Mouse (Mus musculus) midbrain, embryonic 11.5 days (tissue): ENCODE results near the gene Rgs6. TPM values are rescaled to one million over a fixed set of nuclear protein-coding genes. Genes with fewer than 3 reads are reported as not detected.
A peak's percentile ranks its signal among the peaks of the same experiment; 100 is the strongest.

ENCODE experiments used
- ATAC-seq: fragments of 200-750 bp; cut with Nextera tagmentation; 2 replicates; pipeline ENCODE4 v1.8.0; 2017; ENCODE audit warnings: moderate TSS enrichment, moderate library complexity; ENCODE audit not compliant: low FRiP score
- DNase-seq: peaks from one replicate; pipeline ENCODE4 v3.0.0; 2015; ENCODE audit warnings: low spot score; ENCODE audit errors: missing footprints
- H3K27ac ChIP-seq: fragments of 300-500 bp; sonication (generic); 2 replicates; pipeline ENCODE4 v1.5.1; 2014; ENCODE audit warnings: low read depth, low read length
- H3K27me3 ChIP-seq: fragments of 300-500 bp; sonication (generic); 2 replicates; pipeline ENCODE4 v1.6.1; 2014; ENCODE audit warnings: mild to moderate bottlenecking, low read length, moderate library complexity, mixed read lengths; ENCODE audit not compliant: control insufficient read depth, insufficient read depth
- H3K36me3 ChIP-seq: fragments of 300-500 bp; sonication (generic); 2 replicates; pipeline ENCODE4 v1.6.1; 2014; ENCODE audit warnings: mild to moderate bottlenecking, low read length, moderate library complexity, mixed read lengths; ENCODE audit not compliant: control insufficient read depth, insufficient read depth
- H3K4me1 ChIP-seq: fragments of 300-500 bp; sonication (generic); 2 replicates; pipeline ENCODE4 v1.6.1; 2014; ENCODE audit warnings: low read length; ENCODE audit not compliant: control insufficient read depth, insufficient read depth
- H3K4me2 ChIP-seq: fragments of 300-500 bp; sonication (generic); 2 replicates; pipeline ENCODE4 v1.6.1; 2014; ENCODE audit warnings: mild to moderate bottlenecking, moderate library complexity
- H3K4me3 ChIP-seq: fragments of 300-500 bp; sonication (generic); 2 replicates; pipeline ENCODE4 v1.5.1; 2014; ENCODE audit warnings: low read depth, low read length
- H3K9ac ChIP-seq: fragments of 300-500 bp; sonication (generic); 2 replicates; pipeline ENCODE4 v1.6.1; 2014; ENCODE audit warnings: low read length
- H3K9me3 ChIP-seq: fragments of 300-500 bp; sonication (generic); 2 replicates; pipeline ENCODE4 v1.6.1; 2016; ENCODE audit warnings: low read length; ENCODE audit not compliant: control insufficient read depth
- WGBS: fragments of 180-500 bp; shearing (Covaris S2); extraction: QIAGEN DNeasy Blood & Tissue Kit; methylation state at CpG from one replicate; pipeline ENCODE4 v1.1.7; 2014; 5-methylcytosine and 5-hydroxymethylcytosine counted together
- polyA plus RNA-seq: library from polyadenylated mRNA; unstranded; fragments of >200 nt; fragmentation: Nextera tagmentation; extraction: Ambion mirVana; gene quantifications from 2 replicates; pipeline ENCODE4 v1.2.1, GENCODE M21; 2014

Gene Rgs6
- polyA plus RNA-seq, 1 experiment from 2014 or later, result 0.64 TPM

DNA sequence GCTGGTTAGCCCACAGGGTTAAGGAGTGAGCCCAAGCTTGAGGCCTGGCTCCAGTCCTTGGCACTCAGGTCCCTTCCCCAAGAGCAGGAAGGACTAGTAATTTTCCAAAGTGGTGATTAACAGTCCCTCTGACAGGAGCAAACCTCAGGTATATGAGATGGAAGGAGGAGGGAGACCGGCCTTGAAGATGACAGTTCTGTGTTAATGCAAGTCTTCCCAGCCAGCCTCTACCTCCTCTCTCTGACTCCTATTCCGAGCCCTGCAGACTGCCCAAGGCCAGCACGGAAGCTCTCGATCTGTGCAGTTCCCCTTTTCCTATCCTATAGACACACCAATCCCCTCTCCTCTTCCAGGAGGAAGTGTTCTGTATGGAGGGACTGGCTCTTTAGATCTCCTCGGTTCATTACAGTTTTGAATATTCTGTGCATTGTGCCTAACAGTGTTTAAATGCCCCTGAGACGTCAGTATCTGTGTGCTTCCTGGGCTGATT, 485.8 kb downstream of the Rgs6 start:
- Histone ChIP-seq H3K4me3 (no peak overlapping the region), H3K27me3 (no peaks in the 10 kb centered on the region), H3K36me3 (no peaks in the 10 kb centered on the region), H3K4me2 (no peak overlapping the region), H3K9me3 (no peaks in the 10 kb centered on the region), H3K9ac (no peak overlapping the region), H3K4me1 (peaks cover 2% of the 10 kb centered on the region; the same call in 1 of the 2 replicates), H3K27ac (peak overlapping the region; percentile 48; the same call in 1 of the 2 replicates)
- ATAC-seq (no peak), DNase-seq (no peak)
- 82% methylated on average over 6 of the region's 6 CpGs for WGBS

DNA sequence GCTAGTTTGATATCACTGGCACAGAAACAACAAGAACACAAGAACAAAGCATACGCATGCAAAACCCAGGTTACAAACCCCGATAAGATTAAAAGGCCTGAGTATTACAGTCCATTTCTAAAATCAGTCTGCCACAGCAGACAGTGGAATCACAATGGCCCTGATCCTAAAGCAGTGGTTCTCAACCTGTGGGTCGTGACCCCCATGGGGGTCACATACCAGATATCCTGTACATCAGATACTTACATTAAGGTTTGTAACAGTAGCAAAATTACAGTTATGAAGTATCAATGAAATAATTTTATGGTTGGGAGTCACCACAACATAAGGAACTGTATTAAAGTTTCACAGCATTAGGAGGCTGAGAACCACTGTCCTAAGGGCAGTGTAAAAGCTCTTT, 488.1 kb downstream of the Rgs6 start:
- Histone ChIP-seq H3K4me1 (peaks cover 2% of the 10 kb centered on the region; the same call in 1 of the 2 replicates), H3K4me2 (no peak overlapping the region), H3K27me3 (no peaks in the 10 kb centered on the region), H3K4me3 (no peak overlapping the region), H3K36me3 (no peaks in the 10 kb centered on the region), H3K27ac (no peak overlapping the region), H3K9me3 (no peaks in the 10 kb centered on the region), H3K9ac (no peak overlapping the region)
- ATAC-seq (no peak), DNase-seq (no peak)
- 88% methylated on average over 3 of the region's 3 CpGs for WGBS

DNA sequence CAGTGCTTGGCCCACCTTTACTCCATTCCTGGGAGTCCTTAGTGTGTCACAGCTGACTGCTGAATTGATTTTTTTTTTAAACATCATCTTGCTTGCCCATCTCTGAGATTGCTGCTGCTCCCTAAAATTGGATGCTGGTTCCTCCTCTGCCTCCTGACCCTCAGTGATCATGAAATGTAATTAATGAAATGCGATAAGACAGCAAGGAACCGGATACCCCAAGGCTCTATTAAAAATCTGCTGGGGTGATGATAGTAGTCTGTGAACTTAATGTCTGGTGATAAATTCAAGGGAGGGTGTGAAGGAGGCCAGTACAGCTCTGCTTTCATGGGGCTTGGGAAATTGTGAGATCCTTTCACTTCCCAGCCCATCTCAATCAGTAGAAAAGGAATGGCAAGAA, 489.4 kb downstream of the Rgs6 start:
- ATAC-seq, result no peak
- 92% methylated on average over 2 of the region's 2 CpGs for WGBS
- no peak overlapping the region for H3K4me3 ChIP-seq

DNA sequence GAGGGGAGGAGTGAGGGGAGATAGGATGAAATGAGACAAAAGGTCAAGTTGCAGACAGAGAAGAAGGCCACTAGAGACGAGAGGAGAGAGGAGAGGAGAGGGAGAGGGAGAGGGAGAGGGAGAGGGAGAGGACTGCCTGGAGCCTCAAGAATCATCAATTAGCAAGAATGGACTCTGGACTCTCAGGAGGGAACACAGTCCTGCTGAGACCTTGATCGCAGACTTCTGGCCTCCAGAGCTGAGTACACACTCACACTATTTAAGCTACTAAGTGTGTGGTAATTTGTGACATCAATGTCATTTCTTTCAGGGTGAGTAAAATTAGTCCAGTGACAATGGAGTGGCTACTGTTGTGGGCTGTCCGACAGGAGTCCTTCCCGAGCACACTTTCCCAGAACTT, 495.3 kb downstream of the Rgs6 start:
- Histone ChIP-seq H3K27ac (no peak overlapping the region), H3K36me3 (no peaks in the 10 kb centered on the region), H3K4me1 (no peaks in the 10 kb centered on the region), H3K4me3 (no peak overlapping the region), H3K9ac (no peak overlapping the region), H3K4me2 (no peak overlapping the region), H3K27me3 (no peaks in the 10 kb centered on the region), H3K9me3 (no peaks in the 10 kb centered on the region)
- ATAC-seq (no peak), DNase-seq (no peak)
- WGBS, result 83% methylated on average over 3 of the region's 4 CpGs

More for the DNA sequence above, 489.4 kb downstream of the Rgs6 start:
- H3K4me2 ChIP-seq, result no peak overlapping the region
- H3K36me3 ChIP-seq, result no peaks in the 10 kb centered on the region
- H3K9ac ChIP-seq, result no peak overlapping the region
- no peak for DNase-seq
- H3K27me3 ChIP-seq, result no peaks in the 10 kb centered on the region
- no peaks in the 10 kb centered on the region for H3K9me3 ChIP-seq
- peaks cover 2% of the 10 kb centered on the region; the same call in 1 of the 2 replicates for H3K4me1 ChIP-seq
- no peak overlapping the region for H3K27ac ChIP-seq

DNA sequence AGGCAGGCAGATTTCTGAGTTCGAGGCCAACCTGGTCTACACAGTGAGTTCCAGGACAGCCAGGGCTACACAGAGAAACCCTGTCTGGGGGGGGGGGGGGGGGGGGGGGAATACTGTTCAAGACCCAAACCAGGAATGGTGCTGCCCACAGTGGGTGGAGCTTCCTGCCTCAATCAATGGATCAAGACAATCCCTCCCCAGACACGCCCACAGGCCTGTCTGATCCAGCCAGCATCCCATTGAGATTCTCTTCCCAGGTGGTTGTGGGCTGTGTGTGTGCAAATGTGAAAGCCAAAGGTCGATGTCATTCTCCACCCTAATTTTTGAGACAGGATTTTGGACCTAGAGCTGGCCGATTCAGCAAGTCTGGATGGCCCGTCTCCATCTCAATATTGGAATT, 496.5 kb downstream of the Rgs6 start:
- Histone ChIP-seq H3K27me3 (no peaks in the 10 kb centered on the region), H3K27ac (no peak overlapping the region), H3K4me1 (no peaks in the 10 kb centered on the region), H3K4me2 (no peak overlapping the region), H3K36me3 (no peaks in the 10 kb centered on the region), H3K9me3 (no peaks in the 10 kb centered on the region), H3K9ac (no peak overlapping the region), H3K4me3 (no peak overlapping the region)
- WGBS, result 91% methylated on average over 5 of the region's 5 CpGs
- no peak for DNase-seq
- no peak for ATAC-seq

DNA sequence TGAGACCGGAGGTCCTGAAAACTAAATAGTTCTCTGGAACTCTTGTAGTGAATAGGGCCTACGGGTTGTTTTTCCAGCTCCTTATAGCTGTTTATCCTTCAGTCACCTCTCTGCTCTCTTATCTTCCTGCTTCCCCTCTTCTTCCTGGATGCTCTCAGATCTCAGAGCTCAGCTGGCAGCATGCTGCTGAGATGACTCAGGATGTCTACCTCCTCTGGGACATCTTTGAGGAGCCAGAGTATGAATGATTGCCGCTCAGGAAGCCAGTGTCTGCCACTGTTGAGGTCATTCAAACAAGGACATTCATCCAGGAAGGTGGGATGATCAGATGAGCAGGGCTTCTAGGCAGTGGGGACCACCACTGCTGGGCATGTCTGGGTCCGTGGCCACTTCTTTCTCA, 498.9 kb downstream of the Rgs6 start:
- Histone ChIP-seq H3K4me2 (no peak overlapping the region), H3K9ac (no peak overlapping the region), H3K27ac (no peak overlapping the region), H3K4me3 (no peak overlapping the region), H3K9me3 (no peaks in the 10 kb centered on the region), H3K27me3 (no peaks in the 10 kb centered on the region), H3K4me1 (no peaks in the 10 kb centered on the region), H3K36me3 (no peaks in the 10 kb centered on the region)
- ATAC-seq (no peak), DNase-seq (no peak)
- WGBS, result 92% methylated on average over 4 of the region's 4 CpGs

DNA sequence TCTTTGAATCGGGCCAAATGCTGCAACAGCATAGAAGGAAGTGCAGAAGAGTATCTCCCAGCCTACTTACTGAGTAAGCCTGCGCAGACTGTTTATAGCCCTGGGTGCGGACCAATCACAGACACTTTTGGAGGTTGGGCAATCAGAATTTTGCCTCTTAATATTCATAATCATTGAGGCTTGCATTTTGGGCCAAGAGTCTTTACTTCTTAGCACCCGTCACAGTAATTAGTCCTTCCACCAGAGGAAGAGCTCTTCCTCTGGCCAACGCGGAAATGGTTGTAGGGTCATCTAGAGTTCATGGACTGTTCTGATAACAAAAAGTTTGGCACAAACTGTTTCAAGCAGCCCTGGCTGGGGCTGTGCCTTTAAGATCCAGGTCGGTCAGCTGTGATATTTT, 499.5 kb downstream of the Rgs6 start:
- H3K4me2 ChIP-seq, result no peak overlapping the region
- H3K4me1 ChIP-seq, result no peaks in the 10 kb centered on the region
- no peaks in the 10 kb centered on the region for H3K36me3 ChIP-seq
- H3K4me3 ChIP-seq, result no peak overlapping the region
- 83% methylated on average over 7 of the region's 7 CpGs for WGBS
- H3K9me3 ChIP-seq, result no peaks in the 10 kb centered on the region
- DNase-seq, result peak; percentile 35
- ATAC-seq, result no peak
- no peak overlapping the region for H3K9ac ChIP-seq
- no peak overlapping the region for H3K27ac ChIP-seq
- H3K27me3 ChIP-seq, result no peaks in the 10 kb centered on the region

DNA sequence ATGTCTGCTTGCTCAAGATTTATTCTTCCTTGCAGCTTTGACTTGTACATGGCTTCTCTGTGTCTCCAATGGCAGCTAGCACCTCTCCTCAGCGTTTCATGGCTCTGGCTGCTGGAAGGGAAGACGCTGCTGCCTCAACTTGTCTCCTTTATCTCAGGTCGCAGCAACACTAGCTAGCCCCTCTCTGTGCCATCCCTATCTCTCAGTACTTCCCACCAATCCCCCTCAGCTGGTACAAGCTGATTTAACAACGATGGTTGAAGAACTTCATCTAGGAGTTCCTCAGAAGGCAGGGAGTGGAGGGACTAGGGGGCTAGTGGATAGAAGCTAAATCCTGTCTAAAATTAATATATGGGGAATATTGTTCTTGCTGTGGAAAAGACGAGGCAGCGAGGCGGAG, 503.9 kb downstream of the Rgs6 start:
- Histone ChIP-seq H3K27me3 (no peaks in the 10 kb centered on the region), H3K9me3 (no peaks in the 10 kb centered on the region), H3K4me2 (no peak overlapping the region), H3K4me3 (no peak overlapping the region), H3K36me3 (no peaks in the 10 kb centered on the region), H3K4me1 (no peaks in the 10 kb centered on the region), H3K9ac (no peak overlapping the region), H3K27ac (no peak overlapping the region)
- WGBS, result 88% methylated on average over 7 of the region's 7 CpGs
- ATAC-seq (no peak), DNase-seq (peak; percentile 61)

DNA sequence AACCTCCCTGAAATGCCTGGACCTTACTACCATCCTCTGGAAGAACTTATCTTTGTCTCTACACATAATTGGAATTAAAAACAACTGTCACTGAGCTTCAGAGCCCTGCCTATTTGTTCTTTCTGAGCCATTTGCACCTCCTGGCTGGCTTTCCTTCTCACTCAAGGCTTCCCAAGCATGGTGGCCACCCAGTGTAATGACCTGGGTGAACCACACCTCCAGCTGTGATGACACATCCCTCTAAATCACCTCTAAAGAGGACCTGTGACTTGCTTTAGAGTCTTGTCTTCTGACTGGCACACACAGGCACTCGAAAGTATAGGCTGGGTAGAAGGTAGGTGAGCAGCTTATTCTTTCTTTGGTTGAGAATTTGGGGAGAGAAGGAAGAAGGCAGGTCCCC, 509.7 kb downstream of the Rgs6 start:
- DNase-seq, result peak; percentile 21
- Histone ChIP-seq H3K27ac (no peak overlapping the region), H3K9ac (no peak overlapping the region), H3K36me3 (no peaks in the 10 kb centered on the region), H3K4me1 (no peaks in the 10 kb centered on the region), H3K27me3 (no peaks in the 10 kb centered on the region), H3K9me3 (no peaks in the 10 kb centered on the region), H3K4me2 (no peak overlapping the region), H3K4me3 (no peak overlapping the region)
- WGBS, result 83% methylated on average over 1 of the region's 1 CpGs
- ATAC-seq, result no peak
